Mouse (Mus musculus): ENCODE results near the gene Cep131.

Gene Cep131

DNA sequence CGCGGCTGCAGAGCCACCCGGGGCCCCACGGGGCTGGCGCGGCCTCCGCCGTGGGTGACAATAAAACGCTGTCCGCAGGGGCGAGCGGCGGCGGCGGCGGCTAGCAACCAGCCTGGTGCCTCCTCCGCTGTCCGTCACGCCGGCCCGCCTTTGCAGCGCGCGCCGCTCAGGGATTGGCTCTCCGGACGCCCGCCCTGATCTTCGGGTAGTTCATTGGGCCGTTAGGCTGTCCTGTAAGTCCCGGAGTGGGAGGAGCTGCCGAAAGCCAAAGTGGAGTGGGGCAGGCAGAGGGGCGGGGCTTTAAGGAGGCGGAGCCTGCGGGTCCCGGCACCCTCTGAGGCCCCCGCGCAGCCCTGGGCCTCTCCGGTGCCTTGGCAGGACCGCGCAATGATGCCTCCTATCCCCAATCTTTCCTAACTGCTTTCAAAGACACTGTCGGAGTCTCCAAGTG lies at the start of gene Cep131:
Gene Cep131, minus strand, starts transcription at position 126 of the 451 bp plus-strand sequence.
- DNase-seq (ENCODE audit: low read depth, low spot score), result peak; percentile 96

DNA sequence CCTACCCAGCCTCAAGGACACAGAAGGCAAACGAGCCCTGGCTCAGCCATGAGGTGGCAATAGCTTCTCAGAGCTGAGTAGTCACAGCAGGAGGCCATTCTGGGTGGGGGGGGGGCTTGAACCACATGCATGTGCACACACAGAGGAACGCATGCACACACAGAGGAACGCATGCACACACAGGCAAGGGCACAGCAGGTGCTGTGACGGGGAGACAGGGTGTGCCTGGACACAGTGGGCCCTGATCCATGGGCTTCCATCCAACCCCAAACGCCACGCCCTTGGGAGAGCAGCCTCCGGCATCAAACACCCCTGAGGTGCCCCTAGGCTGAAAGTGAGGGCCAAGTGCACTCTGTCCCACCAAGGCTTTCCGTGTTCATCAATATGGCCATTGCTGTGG lies 49.6 kb upstream of the Cep131 start:
- DNase-seq (ENCODE audit: low read depth, low spot score), result no peak

DNA sequence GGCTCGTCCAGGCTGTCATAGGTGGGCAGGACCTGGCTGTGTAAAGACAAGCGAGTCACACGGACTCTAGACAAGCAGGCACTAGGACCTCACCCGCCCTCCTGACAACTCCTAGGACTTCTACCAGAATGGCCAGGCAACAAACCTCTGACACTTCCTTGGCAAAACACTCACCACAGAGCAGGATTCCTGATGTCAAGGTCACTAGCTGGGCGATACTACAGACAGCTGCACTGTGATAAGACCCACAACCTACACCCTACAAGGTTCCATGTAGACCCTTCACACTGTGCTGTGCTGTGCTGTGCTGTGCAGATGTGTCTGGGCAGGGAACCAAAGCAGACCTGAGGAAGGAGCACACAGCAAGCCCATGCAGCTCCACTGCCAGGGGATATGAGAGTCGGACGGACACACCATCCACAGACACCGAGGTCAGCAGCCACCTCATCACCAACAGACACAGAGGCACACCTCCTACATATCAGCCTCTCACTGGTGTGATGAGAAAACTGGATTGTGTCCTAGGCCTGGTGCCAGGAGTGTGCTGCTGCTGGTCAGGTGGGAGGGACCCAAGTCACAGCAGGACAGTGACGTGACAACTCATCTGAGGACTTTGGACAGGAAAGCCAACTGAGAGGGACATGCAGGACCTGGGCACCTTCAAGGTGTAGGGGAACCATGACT lies 48.4 kb upstream of the Cep131 start:
- DNase-seq (ENCODE audit: low read depth, low spot score), result no peak

DNA sequence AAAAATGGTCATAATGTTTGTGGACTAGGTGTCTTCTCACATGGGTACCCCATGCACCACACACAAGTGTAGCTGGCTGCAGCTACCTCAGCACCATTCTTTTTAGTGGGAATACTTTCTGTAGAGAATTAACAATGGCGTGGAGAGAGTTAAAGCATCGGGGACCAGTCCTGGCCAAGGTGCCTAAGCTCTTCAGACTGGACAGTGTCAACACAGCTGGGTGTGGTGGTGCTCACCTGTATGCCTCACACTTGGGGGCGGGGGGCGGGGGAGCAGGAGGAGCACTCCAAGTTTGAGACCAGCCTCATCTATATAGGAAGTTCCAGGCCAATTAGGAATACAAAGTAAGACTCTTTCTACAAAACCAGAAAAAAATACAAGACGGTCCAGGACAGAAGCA lies 47.5 kb upstream of the Cep131 start:
- no peak for DNase-seq (ENCODE audit: low read depth, low spot score)

DNA sequence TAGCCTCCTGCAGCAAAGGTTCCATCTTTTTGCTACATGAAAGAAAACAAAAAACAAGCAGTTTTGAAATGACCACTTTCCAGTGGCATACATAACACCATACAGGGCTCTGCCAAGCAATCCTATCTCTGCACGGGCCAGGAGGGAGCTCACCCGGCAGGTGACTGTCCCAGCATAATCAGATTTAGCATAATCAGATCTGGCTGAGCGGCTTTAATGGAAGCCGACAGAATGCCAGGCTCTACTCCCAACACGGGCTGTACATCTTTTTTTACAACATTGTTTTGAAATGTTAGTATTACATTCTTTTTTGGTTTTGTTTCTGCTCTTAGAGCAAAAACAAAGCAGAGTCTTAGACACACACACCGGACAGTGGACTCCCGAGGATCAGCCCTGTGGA lies 42.7 kb upstream of the Cep131 start:
- no peak for DNase-seq (ENCODE audit: low read depth, low spot score)

DNA sequence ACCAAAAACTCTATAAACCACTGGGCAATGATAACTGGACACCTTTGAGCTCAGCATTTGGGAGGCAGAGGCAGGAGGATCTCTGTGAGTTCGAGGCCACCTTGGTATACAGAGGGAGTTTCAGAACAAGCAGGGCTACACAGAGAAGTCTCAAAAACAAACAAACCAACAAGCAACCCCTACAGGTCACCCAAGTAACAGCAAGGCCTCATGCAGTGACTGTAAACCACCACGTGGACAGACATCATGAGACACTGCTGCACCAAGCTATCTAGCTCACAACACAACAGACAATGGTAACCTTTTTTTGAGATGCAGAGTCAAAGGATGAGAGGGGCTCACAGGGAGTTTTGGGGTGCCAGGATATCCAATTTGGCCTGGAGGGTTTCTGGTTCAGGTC lies 40.2 kb upstream of the Cep131 start:
- DNase-seq (ENCODE audit: low read depth, low spot score), result peak; percentile 64

DNA sequence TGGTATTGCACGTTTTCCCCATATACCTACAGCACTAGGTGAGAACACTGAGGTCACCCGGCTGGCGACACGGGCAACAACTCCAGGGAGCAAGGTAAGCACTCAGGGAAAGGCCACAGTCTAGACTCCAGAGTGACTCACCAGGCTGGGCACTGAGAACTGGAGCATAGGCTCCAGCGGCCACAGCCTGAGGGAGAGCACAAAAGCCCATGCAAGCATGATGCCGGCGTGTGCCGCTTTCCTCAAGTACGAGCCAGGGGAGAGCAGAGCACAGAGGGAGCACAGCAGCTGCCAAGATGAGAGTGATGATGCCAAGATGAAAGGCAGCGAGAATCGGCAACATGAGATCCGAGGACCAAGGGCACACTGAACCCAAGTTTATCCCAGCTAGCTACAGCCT lies 35.5 kb upstream of the Cep131 start:
- no peak for DNase-seq (ENCODE audit: low read depth, low spot score)

DNA sequence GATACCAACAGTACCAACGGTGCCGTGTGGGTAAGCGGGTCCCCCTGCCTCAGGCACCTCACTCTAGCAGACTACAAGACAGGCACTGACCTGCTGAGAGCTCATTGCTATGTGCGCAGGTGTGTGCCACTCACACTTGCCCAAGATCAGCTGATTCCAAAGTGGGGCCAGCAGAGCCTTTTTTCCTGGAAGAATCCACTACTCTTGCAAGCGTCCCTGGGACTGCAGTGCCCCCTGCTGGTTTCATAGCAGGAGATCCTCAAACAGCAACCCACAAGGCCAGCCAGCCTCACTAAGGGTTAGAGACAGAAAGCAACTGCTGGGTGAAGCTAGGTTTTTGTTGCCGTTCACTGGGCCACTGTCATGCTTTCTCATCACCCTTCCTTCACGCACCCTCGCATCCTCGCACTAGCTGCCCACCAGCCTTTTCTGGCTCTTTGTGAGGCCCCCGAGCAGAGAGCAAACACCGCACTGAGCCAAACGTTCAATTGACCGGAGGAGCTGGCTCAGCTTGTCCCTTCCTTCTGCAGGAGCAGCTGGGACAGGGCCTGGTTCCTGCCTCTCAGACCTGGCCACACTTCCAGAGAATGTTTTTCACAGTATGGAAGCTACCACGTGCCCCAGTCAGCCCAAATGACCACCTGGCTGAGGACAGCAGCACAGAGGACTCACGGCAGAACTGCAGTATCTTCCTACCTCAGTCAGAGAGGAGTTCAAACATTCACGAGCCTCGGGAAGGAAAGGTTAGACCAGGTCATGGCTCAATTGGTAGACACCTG lies 34.2 kb upstream of the Cep131 start:
- peak; percentile 76 for DNase-seq (ENCODE audit: low read depth, low spot score)

DNA sequence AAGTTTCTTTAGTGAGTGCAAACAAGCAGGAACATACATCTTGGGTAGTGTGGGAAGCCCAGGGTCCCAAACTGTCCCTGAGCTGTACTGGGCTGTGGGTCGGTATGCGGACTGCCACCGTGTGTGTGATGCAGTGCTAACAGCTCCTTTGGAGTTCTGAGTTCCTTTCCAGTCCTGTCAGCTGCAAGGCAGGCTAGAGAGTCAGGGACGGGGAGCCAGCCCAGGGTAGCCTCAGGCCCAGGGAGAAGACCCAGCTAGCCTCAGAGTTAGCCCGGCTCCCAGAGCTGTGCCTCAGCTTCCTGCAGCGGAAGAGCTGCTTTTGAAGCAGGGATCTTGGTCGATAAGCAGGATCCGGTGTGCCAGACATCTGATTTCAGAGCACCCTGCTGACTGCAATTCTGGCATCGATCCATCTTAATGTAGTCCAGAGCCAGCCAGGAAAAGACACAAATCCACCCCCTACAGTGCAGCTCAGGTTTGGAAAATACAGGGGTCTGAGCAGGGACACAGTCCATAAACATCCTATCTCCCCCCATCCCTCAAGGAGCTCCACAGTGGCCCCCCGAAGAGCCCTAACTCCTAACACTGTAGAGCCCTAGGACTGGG lies 33.4 kb upstream of the Cep131 start:
- DNase-seq (ENCODE audit: low read depth, low spot score), result no peak

DNA sequence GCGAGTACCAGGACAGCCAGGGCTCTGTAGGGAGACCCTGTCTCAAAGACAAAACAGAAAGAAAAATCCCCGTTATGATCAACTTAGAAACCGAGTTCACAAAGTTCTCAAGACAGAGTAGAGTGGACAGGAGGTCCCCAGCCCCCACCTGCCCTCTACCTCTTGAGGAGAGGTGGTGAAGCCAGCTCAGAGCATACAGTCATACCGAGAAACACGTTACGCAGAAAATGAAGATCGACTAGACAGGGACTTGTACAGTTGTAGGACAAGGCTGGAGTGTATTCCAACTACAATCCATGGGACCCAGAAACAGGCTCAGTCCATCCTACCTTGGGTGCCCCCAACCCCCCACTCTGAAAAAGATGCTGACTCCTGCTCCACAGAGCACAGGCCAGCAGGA lies 32.5 kb upstream of the Cep131 start:
- DNase-seq (ENCODE audit: low read depth, low spot score), result no peak

DNA sequence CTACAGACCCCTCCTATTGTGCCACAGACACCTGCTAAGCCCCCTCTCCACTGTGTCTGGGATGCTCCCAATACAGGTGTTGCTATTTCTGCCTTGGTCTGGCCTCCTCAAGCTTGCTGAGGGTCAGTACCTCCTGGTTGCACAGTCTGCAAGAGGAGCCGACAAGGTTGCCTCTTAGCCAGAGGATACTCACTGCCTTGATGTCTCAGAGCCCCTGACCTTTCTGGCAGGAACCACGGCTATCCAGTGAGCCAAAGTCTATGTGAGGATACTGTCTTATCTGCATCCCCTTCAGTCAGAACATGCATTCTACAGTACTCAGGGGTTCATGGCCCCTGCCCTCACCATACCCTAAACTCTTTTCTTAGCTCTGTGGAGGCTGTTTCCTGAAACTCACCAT lies 31.0 kb upstream of the Cep131 start:
- no peak for DNase-seq (ENCODE audit: low read depth, low spot score)

DNA sequence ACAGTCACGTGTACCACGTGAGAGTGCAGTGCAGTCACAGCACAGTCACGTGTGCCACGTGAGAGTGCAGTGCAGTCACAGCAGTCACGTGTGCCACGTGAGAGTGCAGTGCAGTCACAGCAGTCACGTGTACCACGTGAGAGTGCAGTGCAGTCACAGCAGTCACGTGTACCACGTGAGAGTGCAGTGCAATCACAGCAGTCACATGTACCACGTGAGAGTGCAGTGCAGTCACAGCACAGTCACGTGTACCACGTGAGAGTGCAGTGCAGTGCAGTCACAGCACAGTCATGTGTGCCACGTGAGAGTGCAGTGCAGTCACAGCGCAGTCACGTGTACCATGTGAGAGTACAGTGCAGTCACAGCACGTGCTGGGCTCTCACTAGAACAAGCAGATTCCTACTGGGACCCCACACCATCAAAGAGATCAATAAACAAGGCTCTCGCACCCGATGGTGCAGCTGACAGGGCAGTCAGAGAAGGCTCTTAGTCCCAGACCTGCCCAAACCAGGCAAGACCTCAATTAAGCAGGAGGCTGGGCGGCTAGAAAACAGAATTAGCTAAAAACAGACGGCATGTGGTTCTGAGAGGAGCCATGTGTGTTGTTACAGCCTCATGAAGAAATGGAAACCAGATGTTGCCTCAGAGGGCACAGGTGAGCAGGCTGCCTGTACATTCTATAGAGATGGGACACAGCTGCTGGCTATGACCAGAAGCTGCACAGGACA lies 28.0 kb upstream of the Cep131 start:
- DNase-seq (ENCODE audit: low read depth, low spot score), result no peak

DNA sequence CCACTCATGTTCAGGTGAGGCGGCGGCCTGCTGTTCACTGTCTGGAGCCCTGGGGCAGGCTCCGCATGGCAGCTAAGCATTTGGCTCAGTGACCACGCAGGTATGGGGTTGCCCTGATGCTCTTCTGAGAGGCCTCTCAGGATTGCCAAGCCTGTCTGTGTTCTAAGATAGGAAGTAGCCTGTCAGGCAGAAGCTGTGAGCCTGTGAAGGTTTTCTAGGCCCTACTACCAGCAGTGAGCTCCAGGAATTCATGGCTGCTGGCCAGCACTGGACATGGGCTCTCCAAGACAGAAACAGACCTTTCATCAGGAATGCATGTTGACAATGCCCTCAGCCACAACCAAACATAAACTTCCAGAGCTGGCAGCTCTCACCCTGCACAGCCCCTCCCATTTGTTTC lies 25.5 kb upstream of the Cep131 start:
- DNase-seq (ENCODE audit: low read depth, low spot score), result no peak

DNA sequence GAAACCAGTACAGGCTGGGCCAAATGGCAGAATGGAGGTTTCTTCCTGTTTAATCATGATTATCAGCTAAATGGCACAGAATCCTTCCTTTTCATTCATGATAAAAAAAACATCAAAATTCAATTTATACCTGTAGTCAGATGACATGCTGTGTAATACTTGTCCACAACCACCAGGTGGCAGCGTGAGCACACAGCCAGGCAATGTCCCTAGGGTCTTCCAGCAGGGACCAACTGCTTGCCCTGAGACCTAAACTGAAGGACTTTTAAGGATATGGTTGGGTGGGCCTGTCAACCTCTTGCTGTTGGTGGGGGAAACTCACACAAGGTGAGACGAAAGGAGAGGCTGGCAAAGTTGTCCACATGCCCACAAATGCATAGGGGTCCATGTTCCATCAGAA lies 24.4 kb upstream of the Cep131 start:
- DNase-seq (ENCODE audit: low read depth, low spot score), result peak; percentile 63

DNA sequence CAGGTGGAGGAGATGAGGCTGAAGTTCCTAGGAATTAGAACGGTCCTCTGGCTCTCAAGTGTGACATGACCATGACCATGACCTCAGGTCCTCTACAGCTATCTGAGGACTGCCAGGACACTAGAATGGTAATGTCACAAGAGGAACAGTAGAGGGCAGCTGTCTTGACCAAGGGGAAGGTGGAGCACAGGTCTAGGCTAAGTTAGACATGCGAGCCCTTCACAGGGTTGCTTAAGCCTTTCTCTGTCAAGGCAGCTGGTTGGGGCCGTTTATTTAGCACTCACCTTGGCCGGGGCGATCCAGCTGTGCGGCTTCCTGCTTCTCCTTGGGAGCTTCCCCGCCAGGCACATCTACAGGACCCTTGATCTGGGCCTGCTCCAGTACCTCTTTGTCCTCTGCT lies 23.9 kb upstream of the Cep131 start:
- peak; percentile 64 for DNase-seq (ENCODE audit: low read depth, low spot score)

DNA sequence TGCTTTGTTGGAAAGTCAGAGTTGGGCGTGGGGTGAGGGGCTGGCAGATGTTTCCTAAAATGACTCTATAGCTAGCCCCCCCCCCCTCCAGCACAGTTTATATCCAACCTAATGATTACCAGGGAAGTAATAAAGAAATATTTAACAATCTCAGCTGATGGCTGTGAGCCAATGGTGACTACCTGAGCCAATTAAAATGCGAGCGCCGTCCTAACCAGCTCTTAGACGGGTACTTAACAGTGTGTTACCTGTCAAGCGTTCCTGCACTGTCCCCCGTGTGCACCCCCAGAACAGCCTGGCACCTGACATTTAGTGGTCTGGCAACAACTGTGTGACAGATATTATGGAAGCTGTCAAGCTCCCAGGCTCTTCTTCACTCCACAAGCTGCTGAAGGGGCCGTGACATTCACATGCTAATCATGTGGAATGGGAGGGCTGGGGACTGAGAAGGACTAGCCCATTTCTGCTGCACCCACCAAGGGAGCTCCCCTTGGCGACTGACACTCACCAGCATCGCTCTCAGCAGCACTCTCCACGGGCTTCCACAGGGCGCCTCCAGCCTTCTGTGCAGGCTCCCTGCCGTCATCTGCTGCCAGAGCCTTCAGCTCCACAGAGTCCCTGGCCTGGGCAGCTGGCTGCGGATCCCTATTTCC lies 23.1 kb upstream of the Cep131 start:
- peak; percentile 52 for DNase-seq (ENCODE audit: low read depth, low spot score)

DNA sequence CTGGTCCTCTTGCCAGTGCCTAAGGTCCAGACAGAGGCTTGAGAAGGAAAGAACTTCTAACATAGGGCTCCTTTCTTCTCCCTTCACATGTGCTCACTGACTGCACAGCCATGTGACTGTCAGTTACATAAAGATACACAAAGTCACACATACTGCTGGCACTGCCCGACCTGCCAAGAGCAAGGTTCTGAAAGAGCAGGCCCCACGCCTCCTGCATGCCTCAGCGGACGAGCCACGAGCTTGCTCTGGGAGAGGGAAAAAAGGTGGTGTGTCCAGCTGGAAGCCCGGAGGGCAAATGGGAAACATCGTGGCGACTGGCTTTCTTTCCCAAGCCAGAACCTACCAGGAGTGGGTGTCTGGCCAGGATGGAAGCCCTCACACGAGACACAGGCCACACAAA lies 21.2 kb upstream of the Cep131 start:
- DNase-seq (ENCODE audit: low read depth, low spot score), result no peak

DNA sequence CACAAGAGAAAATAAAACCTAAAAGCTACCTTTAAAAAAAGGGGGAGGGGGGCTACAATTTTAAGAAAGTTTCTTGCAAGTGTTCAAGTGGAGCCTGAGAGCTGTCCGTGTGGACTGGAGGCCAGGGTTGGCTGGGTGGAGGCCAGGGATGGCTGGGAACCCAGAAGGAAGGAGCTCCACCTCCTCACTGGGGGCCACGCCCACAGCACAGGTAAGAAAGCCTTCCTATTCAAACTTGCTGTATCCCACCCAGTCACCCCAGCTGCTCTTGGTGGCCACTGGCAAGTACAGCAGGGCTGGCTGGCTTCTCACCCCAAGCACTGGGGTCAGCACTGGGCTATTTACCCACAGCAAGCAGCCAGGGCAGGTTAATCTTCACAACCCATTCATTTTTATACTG lies 20.4 kb upstream of the Cep131 start:
- no peak for DNase-seq (ENCODE audit: low read depth, low spot score)

DNA sequence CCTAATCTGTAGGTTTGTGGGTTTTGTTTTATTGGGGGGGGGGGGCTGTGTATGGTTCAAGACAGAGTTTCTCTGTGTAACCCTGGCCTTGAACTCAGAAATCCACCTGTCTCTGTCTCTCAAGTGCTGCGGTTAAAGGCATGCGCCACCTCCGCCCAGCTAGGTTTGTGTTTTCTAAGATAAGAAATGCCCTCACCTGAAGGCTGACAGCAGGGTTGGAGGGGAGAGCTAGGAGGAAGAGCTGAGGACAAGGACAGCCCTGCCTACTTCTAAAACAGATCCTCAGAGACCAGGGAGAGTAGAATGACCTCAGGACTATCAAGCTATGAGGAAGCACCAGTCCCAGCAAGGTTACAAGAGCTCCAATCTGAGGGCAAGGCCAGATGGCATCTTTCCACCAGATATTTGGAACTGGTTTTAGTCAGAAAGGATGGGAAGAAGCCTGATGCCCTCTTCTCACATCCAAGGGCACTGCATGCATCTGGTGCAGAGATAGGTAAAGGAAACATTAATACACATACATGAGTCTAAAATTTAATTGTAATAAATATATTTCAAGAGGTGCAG lies 16.9 kb upstream of the Cep131 start:
- no peak for DNase-seq (ENCODE audit: low read depth, low spot score)

DNA sequence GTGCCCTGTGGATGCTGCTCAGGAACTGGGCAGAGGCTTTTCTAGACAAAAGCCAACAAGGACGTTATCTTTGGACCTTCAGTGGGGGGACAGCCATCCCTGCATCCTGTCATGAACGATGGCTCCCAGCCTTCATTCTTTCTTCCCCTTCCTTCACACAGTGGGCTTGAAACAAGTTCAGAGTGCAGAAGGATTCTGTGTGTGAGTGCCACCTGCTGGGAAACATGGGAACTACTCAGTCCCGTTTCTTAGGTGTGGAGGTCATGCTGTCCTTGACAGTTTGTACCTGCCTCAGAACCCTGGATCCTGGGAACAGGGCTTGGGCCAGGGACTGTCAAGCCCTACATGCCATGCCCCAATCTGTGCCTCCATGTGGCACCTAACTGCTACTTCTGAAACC lies 14.4 kb upstream of the Cep131 start:
- DNase-seq (ENCODE audit: low read depth, low spot score), result peak; percentile 91
